Mouse (Mus musculus): ENCODE results near the gene Mapk6. TPM values are rescaled to one million over a fixed set of nuclear protein-coding genes. Genes with fewer than 3 reads are reported as not detected.
A peak's percentile ranks its signal among the peaks of the same experiment; 100 is the strongest.
"Not testable (repeated sequence)": the region's sequence is repeated elsewhere in the genome, so short reads cannot be mapped to it uniquely, and the experiment has no call there.

The Mapk6 gene
- polyA plus RNA-seq (2015; fragmentation: Nextera tagmentation; extraction: Ambion mirVana), result 48.8 and 51.1 TPM in 2 replicates

GRCm38 (mm10) chr9:75409852-75410378, at the start of gene Mapk6:
Mapk6 (minus strand) TSS chr9:75410005.
- H3K9me3 ChIP-seq, result no peaks in the 10 kb centered on the region
- H3K4me3 ChIP-seq (replicated peaks), result peak within 1 kb of the TSS; percentile 64
- H3K4me1 ChIP-seq, result peaks cover 13% of the 10 kb centered on the region
- peak; percentile 91 for ATAC-seq (ENCODE audit: insufficient read depth, low FRiP score, low read depth)
- H3K27ac ChIP-seq, result peak within 1 kb of the TSS; percentile 96
- peak within 1 kb of the TSS; percentile 84 for H3K4me2 ChIP-seq
- no peaks in the 10 kb centered on the region for H3K36me3 ChIP-seq
- WGBS, result under 1% methylated on average over 57 of the region's 58 CpGs
- H3K27me3 ChIP-seq (replicated peaks), result no peaks in the 10 kb centered on the region
- peak within 1 kb of the TSS; percentile 67 for H3K9ac ChIP-seq

- WGBS, result 72% methylated on average over 10 of the region's 10 CpGs
- Histone ChIP-seq H3K36me3 (peaks cover 61% of the 10 kb centered on the region), H3K27ac (no peak overlapping the region), H3K4me3 (replicated peaks) (no peak overlapping the region), H3K4me1 (no peaks in the 10 kb centered on the region), H3K9ac (no peak overlapping the region), H3K9me3 (no peaks in the 10 kb centered on the region), H3K27me3 (replicated peaks) (no peaks in the 10 kb centered on the region), H3K4me2 (no peak overlapping the region)
- ATAC-seq (ENCODE audit: insufficient read depth, low FRiP score, low read depth), result no peak
Observed at GRCm38 (mm10) chr9:75455684-75456083, 45.9 kb upstream of the Mapk6 start.

GRCm38 (mm10) chr9:75453994-75454393, 44.2 kb upstream of the Mapk6 start:
- Histone ChIP-seq H3K4me1 (no peaks in the 10 kb centered on the region), H3K9me3 (no peaks in the 10 kb centered on the region), H3K27ac (no peak overlapping the region), H3K9ac (no peak overlapping the region), H3K4me3 (replicated peaks) (no peak overlapping the region), H3K36me3 (peaks cover 53% of the 10 kb centered on the region), H3K4me2 (no peak overlapping the region), H3K27me3 (replicated peaks) (no peaks in the 10 kb centered on the region)
- ATAC-seq (ENCODE audit: insufficient read depth, low FRiP score, low read depth), result no peak
- WGBS, result 80% methylated on average over 2 of the region's 2 CpGs

- Histone ChIP-seq H3K4me3 (replicated peaks) (no peak overlapping the region), H3K27me3 (replicated peaks) (no peaks in the 10 kb centered on the region), H3K27ac (no peak overlapping the region), H3K9me3 (no peaks in the 10 kb centered on the region), H3K9ac (no peak overlapping the region), H3K4me2 (no peak overlapping the region), H3K4me1 (no peaks in the 10 kb centered on the region), H3K36me3 (peaks cover 44% of the 10 kb centered on the region)
- WGBS, result 91% methylated on average over 3 of the region's 3 CpGs
- no peak for ATAC-seq (ENCODE audit: insufficient read depth, low FRiP score, low read depth)
Observed at GRCm38 (mm10) chr9:75448021-75448420, 38.2 kb upstream of the Mapk6 start.

GRCm38 (mm10) chr9:75446574-75446973, 36.8 kb upstream of the Mapk6 start:
- 81% methylated on average over 10 of the region's 10 CpGs for WGBS
- H3K4me1 ChIP-seq; H3K4me3 ChIP-seq (replicated peaks); H3K9ac ChIP-seq; H3K4me2 ChIP-seq; H3K27ac ChIP-seq; H3K27me3 ChIP-seq (replicated peaks); ATAC-seq (ENCODE audit: insufficient read depth, low FRiP score, low read depth); H3K9me3 ChIP-seq: not testable (repeated sequence)
- H3K36me3 ChIP-seq, result peaks cover 41% of the 10 kb centered on the region

GRCm38 (mm10) chr9:75444981-75445380, 35.2 kb upstream of the Mapk6 start:
- Histone ChIP-seq H3K4me2 (no peak overlapping the region), H3K9ac (no peak overlapping the region), H3K9me3 (no peaks in the 10 kb centered on the region), H3K27me3 (replicated peaks) (no peaks in the 10 kb centered on the region), H3K36me3 (peaks cover 33% of the 10 kb centered on the region), H3K4me1 (peaks cover 6% of the 10 kb centered on the region), H3K4me3 (replicated peaks) (no peak overlapping the region), H3K27ac (no peak overlapping the region)
- 85% methylated on average over 15 of the region's 15 CpGs for WGBS
- no peak for ATAC-seq (ENCODE audit: insufficient read depth, low FRiP score, low read depth)

GRCm38 (mm10) chr9:75441691-75442131, 31.9 kb upstream of the Mapk6 start:
- under 1% methylated on average over 31 of the region's 31 CpGs for WGBS
- ATAC-seq (ENCODE audit: insufficient read depth, low FRiP score, low read depth), result peak; percentile 82

GRCm38 (mm10) chr9:75440796-75441666, 31.2 kb upstream of the Mapk6 start, which contains the start of gene Leo1:
Leo1 (plus strand) TSS chr9:75441524.
- peaks cover 6% of the 10 kb centered on the region; the same call in 1 of the 2 replicates for H3K36me3 ChIP-seq
- peak within 1 kb of the TSS; percentile 77 for H3K27ac ChIP-seq
- peak within 1 kb of the TSS; percentile 87 for H3K4me3 ChIP-seq (replicated peaks)
- H3K9ac ChIP-seq, result peak within 1 kb of the TSS; percentile 92
- peaks cover 6% of the 10 kb centered on the region for H3K4me1 ChIP-seq
- peak; percentile 92 for ATAC-seq (ENCODE audit: insufficient read depth, low FRiP score, low read depth)
- H3K4me2 ChIP-seq, result peak within 1 kb of the TSS; percentile 76
- H3K9me3 ChIP-seq, result no peaks in the 10 kb centered on the region
- H3K27me3 ChIP-seq (replicated peaks), result no peaks in the 10 kb centered on the region
- under 1% methylated on average over 45 of the region's 45 CpGs for WGBS

More at GRCm38 (mm10) chr9:75441691-75442131, 31.9 kb upstream of the Mapk6 start:
- no peaks in the 10 kb centered on the region for H3K27me3 ChIP-seq (replicated peaks)
- peak overlapping the region; percentile 92 for H3K9ac ChIP-seq
- peak overlapping the region; percentile 77 for H3K27ac ChIP-seq
- H3K9me3 ChIP-seq, result no peaks in the 10 kb centered on the region
- peaks cover 11% of the 10 kb centered on the region; the same call in 1 of the 2 replicates for H3K36me3 ChIP-seq
- peaks cover 6% of the 10 kb centered on the region for H3K4me1 ChIP-seq
- peak overlapping the region; percentile 87 for H3K4me3 ChIP-seq (replicated peaks)
- H3K4me2 ChIP-seq, result peak overlapping the region; percentile 76

GRCm38 (mm10) chr9:75437653-75438385, 28.0 kb upstream of the Mapk6 start:
- no peak overlapping the region for H3K4me2 ChIP-seq
- 38% methylated on average over 6 of the region's 6 CpGs for WGBS
- H3K4me3 ChIP-seq (replicated peaks), result no peak overlapping the region
- H3K27ac ChIP-seq, result no peak overlapping the region
- no peaks in the 10 kb centered on the region for H3K27me3 ChIP-seq (replicated peaks)
- no peaks in the 10 kb centered on the region for H3K36me3 ChIP-seq
- no peak for ATAC-seq (ENCODE audit: insufficient read depth, low FRiP score, low read depth)
- H3K4me1 ChIP-seq, result peaks cover 6% of the 10 kb centered on the region
- no peak overlapping the region for H3K9ac ChIP-seq
- no peaks in the 10 kb centered on the region for H3K9me3 ChIP-seq

- no peaks in the 10 kb centered on the region for H3K9me3 ChIP-seq
- H3K27me3 ChIP-seq (replicated peaks), result no peaks in the 10 kb centered on the region
- no peaks in the 10 kb centered on the region for H3K4me1 ChIP-seq
- H3K4me2 ChIP-seq, result 0 out of 2 replicates have a peak overlapping the region, but pooled peaks have one; percentile 8
- peak; percentile 51; the same call in 1 of the 2 replicates for ATAC-seq (ENCODE audit: insufficient read depth, low FRiP score, low read depth)
- H3K36me3 ChIP-seq, result no peaks in the 10 kb centered on the region
- no peak overlapping the region for H3K9ac ChIP-seq
- H3K4me3 ChIP-seq (replicated peaks), result no peak overlapping the region
- no peak overlapping the region for H3K27ac ChIP-seq
- WGBS, result 6% methylated on average over 12 of the region's 12 CpGs
Observed at GRCm38 (mm10) chr9:75435918-75436317, 26.1 kb upstream of the Mapk6 start.

- WGBS, result 83% methylated on average over 4 of the region's 4 CpGs
- Histone ChIP-seq H3K4me1 (no peaks in the 10 kb centered on the region), H3K9me3 (no peaks in the 10 kb centered on the region), H3K9ac (no peak overlapping the region), H3K4me3 (replicated peaks) (no peak overlapping the region), H3K4me2 (no peak overlapping the region), H3K27me3 (replicated peaks) (no peaks in the 10 kb centered on the region), H3K27ac (no peak overlapping the region), H3K36me3 (no peaks in the 10 kb centered on the region)
- ATAC-seq (ENCODE audit: insufficient read depth, low FRiP score, low read depth), result no peak
Observed at GRCm38 (mm10) chr9:75435291-75435690, 25.5 kb upstream of the Mapk6 start.
